In genomic region chr7:16614888-16615715, GRCm38 (mm10) we compare ENCODE assay signal across 8 mouse cellular contexts. TPM values are rescaled to one million over a fixed set of nuclear protein-coding genes. Genes with fewer than 3 reads are reported as not detected.
DNase-seq lines count a peak whose midpoint lies in the region; ATAC-seq and TF ChIP-seq lines count a peak whose summit lies in the region.

TSS of gene Arhgap35 (minus strand) at chr7:16614993.

- H3K9me3 ChIP-seq in forebrain, embryonic 10.5 days: no peaks in the 10 kb centered on the region
- no peaks in the 10 kb centered on the region for H3K9me3 ChIP-seq in heart, embryonic 15.5 days (replicated peaks)
- no peaks in the 10 kb centered on the region for H3K9me3 ChIP-seq in liver, embryonic 14.5 days (ENCODE audit: control insufficient read depth, low read length)
- no peaks in the 10 kb centered on the region for H3K9me3 ChIP-seq in neural tube, embryonic 11.5 days (ENCODE audit: control insufficient read depth, low read length)
- H3K9me3 ChIP-seq in stomach, postnatal 0 days (ENCODE audit: control insufficient read depth, low read length): no peaks in the 10 kb centered on the region

- peak within 1 kb of the TSS; percentile 98 for H3K9ac ChIP-seq in heart, embryonic 15.5 days
- H3K9ac ChIP-seq in liver, embryonic 14.5 days (replicated peaks): peak within 1 kb of the TSS; percentile 81
- H3K9ac ChIP-seq in neural tube, embryonic 11.5 days (ENCODE audit: low read length): peak within 1 kb of the TSS; percentile 96
- peak within 1 kb of the TSS; percentile 98 for H3K9ac ChIP-seq in stomach, postnatal 0 days (ENCODE audit: low read length)

- peaks cover 14% of the 10 kb centered on the region for H3K36me3 ChIP-seq in forebrain, embryonic 10.5 days (replicated peaks)
- no peaks in the 10 kb centered on the region for H3K36me3 ChIP-seq in heart, embryonic 15.5 days
- H3K36me3 ChIP-seq in liver, embryonic 14.5 days (replicated peaks; ENCODE audit: control insufficient read depth, insufficient read depth, low read depth): no peaks in the 10 kb centered on the region
- no peaks in the 10 kb centered on the region for H3K36me3 ChIP-seq in neural tube, embryonic 11.5 days (ENCODE audit: control insufficient read depth, insufficient read depth, low read length)
- no peaks in the 10 kb centered on the region; the same call in 1 of the 2 replicates for H3K36me3 ChIP-seq in stomach, postnatal 0 days (ENCODE audit: control insufficient read depth, insufficient read depth, low read length)

- peaks cover 22% of the 10 kb centered on the region for H3K27me3 ChIP-seq in forebrain, embryonic 10.5 days (ENCODE audit: poor library complexity, severe bottlenecking)
- H3K27me3 ChIP-seq in heart, embryonic 15.5 days: no peaks in the 10 kb centered on the region
- H3K27me3 ChIP-seq in liver, embryonic 14.5 days (ENCODE audit: control insufficient read depth, insufficient read depth, low read length): peaks cover 6% of the 10 kb centered on the region; the same call in 1 of the 2 replicates
- no peaks in the 10 kb centered on the region for H3K27me3 ChIP-seq in neural tube, embryonic 11.5 days (ENCODE audit: control insufficient read depth, insufficient read depth, low read length)
- H3K27me3 ChIP-seq in stomach, postnatal 0 days (ENCODE audit: control insufficient read depth, insufficient read depth, low read length): no peaks in the 10 kb centered on the region

- peaks cover 65% of the 10 kb centered on the region for H3K4me1 ChIP-seq in forebrain, embryonic 10.5 days
- H3K4me1 ChIP-seq in heart, embryonic 15.5 days (replicated peaks): peaks cover 58% of the 10 kb centered on the region
- peaks cover 3 to 18% of the 10 kb centered on the region in 2 experiments; a peak in 3 of 4 replicates for H3K4me1 ChIP-seq in liver, embryonic 14.5 days (replicated peaks; ENCODE audit: control insufficient read depth in 2 of 2, insufficient read depth in 2 of 2, low read length in 1 of 2)
- H3K4me1 ChIP-seq in neural tube, embryonic 11.5 days (ENCODE audit: control insufficient read depth, insufficient read depth, low read length): peaks cover 18% of the 10 kb centered on the region
- H3K4me1 ChIP-seq in stomach, postnatal 0 days (replicated peaks; ENCODE audit: control insufficient read depth, insufficient read depth): peaks cover 6% of the 10 kb centered on the region; the same call in 1 of the 2 replicates

- peak; percentile 96 for ATAC-seq in heart, embryonic 15.5 days (replicated peaks; ENCODE audit: insufficient number of reproducible peaks, insufficient read depth, low FRiP score, low read depth)
- ATAC-seq in liver, embryonic 14.5 days (ENCODE audit: insufficient read depth): peak; percentile 90
- ATAC-seq in neural tube, embryonic 11.5 days (ENCODE audit: insufficient read depth, low FRiP score, low TSS enrichment): peak; percentile 98
- peak; percentile 99 for ATAC-seq in stomach, postnatal 0 days (ENCODE audit: low FRiP score, low TSS enrichment)

- peak within 1 kb of the TSS; percentile 100 for H3K27ac ChIP-seq in forebrain, embryonic 10.5 days
- H3K27ac ChIP-seq in heart, embryonic 15.5 days: peak within 1 kb of the TSS; percentile 100
- peak within 1 kb of the TSS; percentile 65 for H3K27ac ChIP-seq in liver, embryonic 14.5 days
- peak within 1 kb of the TSS; percentile 99 for H3K27ac ChIP-seq in neural tube, embryonic 11.5 days (ENCODE audit: low read depth, low read length)
- H3K27ac ChIP-seq in stomach, postnatal 0 days (replicated peaks): peak within 1 kb of the TSS; percentile 100

- H3K4me2 ChIP-seq in heart, embryonic 15.5 days: peak within 1 kb of the TSS; percentile 82
- peak within 1 kb of the TSS; percentile 88 for H3K4me2 ChIP-seq in liver, embryonic 14.5 days (ENCODE audit: low read depth)
- peak within 1 kb of the TSS; percentile 85 for H3K4me2 ChIP-seq in neural tube, embryonic 11.5 days (ENCODE audit: low read depth)
- H3K4me2 ChIP-seq in stomach, postnatal 0 days (replicated peaks; ENCODE audit: low read depth): peak within 1 kb of the TSS; percentile 75

- TF ChIP-seq CTCF in liver, embryonic 14.5 days (IDR thresholded peaks at IDR 0.05; ENCODE audit: low read depth): no peak
- peak; percentile 28; the same call in 1 of the 2 replicates for TF ChIP-seq CTCF in stomach, postnatal 0 days (IDR thresholded peaks at IDR 0.05; ENCODE audit: low read depth)

- peak; percentile 97 for DNase-seq in CD8-positive naive resting alpha-beta T cell, adult 2 months (ENCODE audit: low read depth in 2 of 2, low spot score in 2 of 2)
- DNase-seq in c-Kit-positive CD71-negative TER-119-negative erythroid progenitor cells, embryonic 14.5 days (ENCODE audit: low read depth): peak; percentile 94
- DNase-seq in forebrain, embryonic 10.5 days (ENCODE audit: extremely low spot score, low spot score): peak; percentile 99
- DNase-seq in kidney, postnatal 25 days: peak; percentile 99 to 100
- peak; percentile 74 to 84 (median 83) for DNase-seq in liver, embryonic 14.5 days (ENCODE audit: low read depth in 3 of 3, low spot score in 3 of 3)
- peak; percentile 99 for DNase-seq in neural tube, embryonic 11.5 days (ENCODE audit: low spot score)
- peak; percentile 99 for DNase-seq in stomach, postnatal 0 days (ENCODE audit: low spot score)

- under 1% methylated on average over 72 of the region's 78 CpGs for WGBS in forebrain, embryonic 10.5 days
- under 1% methylated on average over 78 of the region's 78 CpGs for WGBS in heart, embryonic 15.5 days
- WGBS in liver, embryonic 14.5 days (ENCODE audit: insufficient replicate concordance): under 1% methylated on average over 76 of the region's 78 CpGs
- WGBS in neural tube, embryonic 11.5 days: 0% methylated on average over 73 of the region's 78 CpGs
- under 1% methylated on average over 72 of the region's 78 CpGs for WGBS in stomach, postnatal 0 days

- H3K4me3 ChIP-seq in forebrain, embryonic 10.5 days: peak within 1 kb of the TSS; percentile 93
- H3K4me3 ChIP-seq in heart, embryonic 15.5 days: peak within 1 kb of the TSS; percentile 95
- peak within 1 kb of the TSS; percentile 76 to 82 for H3K4me3 ChIP-seq in liver, embryonic 14.5 days (ENCODE audit: insufficient read depth in 1 of 2, low read depth in 2 of 2, low read length in 2 of 2)
- H3K4me3 ChIP-seq in neural tube, embryonic 11.5 days (ENCODE audit: low read depth, low read length): peak within 1 kb of the TSS; percentile 83
- peak within 1 kb of the TSS; percentile 94 for H3K4me3 ChIP-seq in stomach, postnatal 0 days (ENCODE audit: low read depth, low read length)

- TF ChIP-seq EP300 in liver, embryonic 14.5 days (IDR thresholded peaks at IDR 0.05; ENCODE audit: low read depth): no peak
- no peak for TF ChIP-seq EP300 in stomach, postnatal 0 days (optimal IDR thresholded peaks at IDR 0.05)

RNA-seq across cellular contexts. Expression of gene Arhgap35, which starts in this region (rescaled TPM):
- 30.3 and 32.2 TPM in 2 replicates for polyA plus RNA-seq in forebrain, embryonic 10.5 days (2016; fragmentation: Nextera tagmentation; extraction: Ambion mirVana)
- polyA plus RNA-seq in heart, embryonic 15.5 days (2015; fragmentation: Nextera tagmentation; extraction: Ambion mirVana): 12.6 and 15.6 TPM in 2 replicates
- polyA plus RNA-seq in liver, embryonic 14.5 days (2012; rRNA removed): 2.1 and 2.3 TPM in 2 replicates
- polyA plus RNA-seq in liver, embryonic 14.5 days (2014; fragmentation: Nextera tagmentation; extraction: Ambion mirVana): 2.0 and 2.2 TPM in 2 replicates
- polyA plus RNA-seq in neural tube, embryonic 11.5 days (2014; fragmentation: Nextera tagmentation; extraction: Ambion mirVana): 40.8 and 41.7 TPM in 2 replicates
- 3.8 and 4.1 TPM in 2 replicates for polyA plus RNA-seq in stomach, postnatal 0 days (2015; fragmentation: Nextera tagmentation; extraction: Ambion mirVana)

Comparison
In these comparisons a context has a peak if more than half of its experiments do, and no peak if none do; other contexts are left out.
1. Peak in every context shown above with its lines: DNase-seq, ATAC-seq, H3K4me3 ChIP-seq and H3K27ac ChIP-seq.